Mouse (Mus musculus) adrenal gland, postnatal 25 days (tissue): ENCODE data around the gene Ankrd34a. TPM values are rescaled to one million over a fixed set of nuclear protein-coding genes. Genes with fewer than 3 reads are reported as not detected.
A peak's percentile ranks its signal among the peaks of the same experiment; 100 is the strongest.

ENCODE experiments used
- DNase-seq: peaks from one replicate; pipeline ENCODE4 v3.0.0; 2021; ENCODE audit warnings: mixed read lengths
- total RNA-seq: library from RNA; stranded (reverse); gene quantifications from 2 replicates; pipeline ENCODE4 v1.2.3, GENCODE M21; 2021

Gene Ankrd34a
- total RNA-seq, 1 experiment from 2014 or later = 0.97 TPM

DNA sequence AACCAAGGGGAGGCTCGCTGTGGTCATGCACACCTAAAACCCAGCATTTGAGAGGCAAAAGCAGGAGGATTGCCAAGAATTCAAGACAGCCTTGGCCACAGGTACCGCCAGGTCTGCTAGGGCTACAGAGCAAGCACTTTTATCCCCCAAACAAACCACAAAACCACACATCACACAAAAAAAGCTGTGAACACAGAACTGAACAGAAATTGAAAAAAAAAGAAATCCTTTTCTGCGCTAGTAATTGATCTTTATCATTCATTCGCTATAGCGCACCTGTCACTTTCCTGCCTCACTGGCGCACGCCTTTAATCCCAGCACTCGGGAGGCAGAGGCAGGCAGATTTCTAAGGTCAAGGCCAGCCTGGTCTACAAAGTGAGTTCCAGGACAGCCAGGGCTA, 33.2 kb upstream of the Ankrd34a start:
- no peak for DNase-seq

GRCm38 (mm10) chr3:96563911-96564632, 32.4 kb upstream of the Ankrd34a start:
- no peak for DNase-seq

DNA sequence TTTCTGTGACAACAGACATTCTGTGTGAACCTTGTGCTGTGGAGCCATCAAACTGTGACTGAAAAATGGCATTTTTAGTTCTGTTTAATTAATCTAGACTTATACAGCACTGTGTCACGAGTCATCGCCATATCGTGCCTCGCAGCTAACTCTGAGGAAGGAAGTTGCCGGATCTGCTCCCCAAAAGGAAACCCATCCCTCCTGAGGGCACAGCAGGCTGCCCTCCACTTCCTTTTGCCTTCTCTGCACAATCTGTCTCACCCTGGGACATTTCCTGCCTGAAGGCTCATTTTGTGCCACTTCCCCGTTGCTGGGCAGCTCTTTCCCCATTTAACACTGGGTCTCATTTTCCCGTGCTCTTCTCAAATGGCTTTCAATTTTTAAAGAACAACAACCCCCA, 31.8 kb upstream of the Ankrd34a start:
- no peak for DNase-seq

DNA sequence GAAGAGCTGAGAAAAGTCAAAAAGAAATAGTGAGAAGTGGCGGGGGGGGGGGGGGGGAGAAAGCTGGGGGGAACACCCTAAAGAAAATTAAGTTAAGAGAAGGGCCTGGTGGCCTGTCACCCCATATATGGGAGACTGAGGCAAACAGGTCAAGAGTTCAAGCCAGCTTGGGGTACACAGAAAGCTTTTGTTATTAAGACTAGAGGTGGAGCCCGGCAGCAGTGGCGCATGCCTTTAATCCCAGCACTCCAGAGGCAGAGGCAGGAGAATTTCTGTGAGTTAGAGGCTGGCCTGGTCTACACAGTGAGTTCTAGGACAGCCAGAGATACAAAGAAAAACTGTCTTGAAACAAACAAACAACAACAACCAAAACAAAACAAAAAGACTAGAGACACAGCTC, 31.3 kb upstream of the Ankrd34a start:
- no peak for DNase-seq

DNA sequence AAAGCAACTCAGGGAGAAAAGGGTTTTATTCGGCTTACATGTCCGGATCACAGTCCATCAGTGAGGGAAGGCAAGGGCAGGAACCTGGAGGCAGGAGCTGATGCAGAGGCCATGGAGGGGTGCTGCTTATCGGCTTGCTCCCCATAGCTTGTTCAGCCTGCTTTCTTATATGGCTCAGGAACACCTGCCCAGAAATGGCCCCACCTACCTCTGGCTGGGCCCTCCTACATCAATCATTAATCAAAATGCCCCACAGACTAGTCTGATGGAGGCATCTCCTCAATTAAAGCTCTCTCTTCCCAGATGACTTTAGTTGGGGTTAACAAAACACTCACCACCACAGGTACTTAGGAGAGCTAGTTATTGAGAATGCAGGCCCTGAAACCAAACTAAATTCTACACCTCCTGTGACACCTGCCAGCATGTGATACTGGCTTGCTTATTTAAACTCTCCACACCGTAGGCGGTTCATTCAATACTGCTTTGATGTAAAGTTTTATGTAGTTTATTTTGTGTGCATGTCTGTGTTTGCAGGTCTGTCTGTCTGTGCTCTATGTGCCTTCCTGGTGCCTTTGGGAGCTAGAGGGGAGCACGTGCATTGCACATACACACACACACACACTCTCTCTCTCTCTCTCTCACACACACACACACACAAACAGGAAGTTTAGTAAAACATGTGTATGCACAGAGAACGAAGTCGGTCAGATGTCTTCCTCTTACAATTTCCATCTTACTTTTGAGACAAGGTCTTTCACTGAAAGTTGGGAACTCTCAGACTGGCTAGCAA, 29.6 kb upstream of the Ankrd34a start:
- no peak for DNase-seq

GRCm38 (mm10) chr3:96568605-96569004, 27.8 kb upstream of the Ankrd34a start:
- no peak for DNase-seq

- no peak for DNase-seq
Measured at GRCm38 (mm10) chr3:96569506-96569905, 26.9 kb upstream of the Ankrd34a start.

DNA sequence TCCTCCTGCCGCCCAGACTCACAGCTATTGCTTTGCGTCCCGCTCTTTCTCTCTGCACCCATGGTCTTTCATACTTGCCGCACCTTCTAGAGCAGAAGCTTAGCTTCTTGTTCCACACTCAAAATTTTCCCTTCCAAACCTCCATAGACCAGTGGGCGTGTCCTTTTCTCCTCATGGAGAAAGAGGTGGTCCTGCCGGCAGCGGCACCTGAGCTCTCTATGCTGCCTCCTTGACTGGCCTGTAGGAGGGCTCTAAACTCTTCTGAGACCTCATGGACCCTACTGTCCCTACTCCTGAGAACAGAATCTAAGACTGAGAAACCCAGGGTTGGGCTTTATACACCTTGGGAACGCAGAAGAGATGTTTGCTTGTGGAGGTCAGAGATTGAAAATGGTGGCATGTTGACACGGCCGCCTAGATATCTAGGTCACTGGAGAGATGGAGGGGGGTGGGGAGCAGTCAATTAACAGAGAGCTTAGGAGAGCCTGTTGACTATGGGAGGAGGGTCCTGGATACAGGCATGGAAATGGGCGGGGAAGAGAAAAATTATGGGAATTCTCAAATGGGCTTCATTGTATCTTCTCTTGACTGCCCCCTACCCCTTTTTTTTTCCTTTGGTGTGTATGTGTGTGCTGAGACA, 26.4 kb upstream of the Ankrd34a start:
- no peak for DNase-seq

GRCm38 (mm10) chr3:96570643-96571042, 25.8 kb upstream of the Ankrd34a start:
- no peak for DNase-seq

DNA sequence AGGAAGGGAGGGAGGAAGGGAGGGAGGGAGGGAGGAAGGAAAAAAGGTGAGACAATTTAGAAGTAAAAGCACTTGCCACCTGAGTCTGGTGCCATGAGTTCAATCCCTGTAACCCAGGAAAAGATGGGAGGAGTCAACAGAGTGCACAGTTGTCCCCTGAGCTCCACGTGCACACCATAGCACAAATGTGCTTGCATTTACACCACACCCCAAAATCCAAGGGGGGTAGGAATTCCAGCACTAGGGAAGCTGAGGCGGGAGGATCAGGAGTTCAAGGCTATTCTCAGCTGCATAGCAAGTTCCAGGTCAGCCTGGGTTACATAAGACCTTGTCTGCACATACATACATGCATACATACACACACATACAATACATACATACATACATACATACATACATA, 25.1 kb upstream of the Ankrd34a start:
- DNase-seq = no peak

DNA sequence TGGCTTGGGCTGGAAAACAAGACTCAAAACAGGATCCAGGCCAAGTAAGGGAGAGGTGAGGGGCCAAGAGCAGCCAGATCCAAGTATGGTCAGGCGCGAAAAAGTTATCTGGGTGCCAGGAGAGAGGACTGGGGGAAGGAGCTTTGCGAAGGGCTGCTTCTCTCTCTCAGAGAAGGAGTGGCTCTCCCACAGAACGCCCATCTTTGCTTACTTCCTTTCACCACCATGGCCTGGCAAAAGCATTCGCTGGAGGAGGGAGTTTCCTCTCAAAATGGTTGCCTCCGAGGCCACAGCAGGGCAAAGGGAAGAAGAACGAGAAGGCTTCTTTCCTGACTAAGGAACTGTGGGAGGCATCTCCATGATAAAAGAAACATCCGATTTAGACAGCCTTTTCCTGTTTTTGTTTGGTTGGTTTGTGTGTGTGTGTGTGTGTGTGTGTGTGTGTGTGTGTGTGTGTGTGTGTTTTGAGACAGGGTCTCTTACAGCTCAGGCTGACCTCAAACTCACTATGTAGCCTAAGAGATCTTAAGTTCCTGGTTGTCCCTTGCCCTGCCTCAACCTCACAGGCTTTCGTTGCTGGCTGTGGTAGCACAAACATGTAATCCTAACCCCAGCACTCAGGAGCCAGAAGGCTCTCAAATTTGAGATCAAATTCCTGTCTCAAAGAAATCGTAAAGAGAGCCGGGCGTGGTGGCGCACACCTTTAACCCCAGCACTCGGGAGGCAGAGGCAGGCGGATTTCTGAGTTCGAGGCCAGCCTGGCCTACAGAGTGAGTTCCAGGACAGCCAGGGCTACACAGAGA, 24.3 kb upstream of the Ankrd34a start:
- DNase-seq = no peak

GRCm38 (mm10) chr3:96573611-96574511, 22.6 kb upstream of the Ankrd34a start:
- DNase-seq = no peak

DNA sequence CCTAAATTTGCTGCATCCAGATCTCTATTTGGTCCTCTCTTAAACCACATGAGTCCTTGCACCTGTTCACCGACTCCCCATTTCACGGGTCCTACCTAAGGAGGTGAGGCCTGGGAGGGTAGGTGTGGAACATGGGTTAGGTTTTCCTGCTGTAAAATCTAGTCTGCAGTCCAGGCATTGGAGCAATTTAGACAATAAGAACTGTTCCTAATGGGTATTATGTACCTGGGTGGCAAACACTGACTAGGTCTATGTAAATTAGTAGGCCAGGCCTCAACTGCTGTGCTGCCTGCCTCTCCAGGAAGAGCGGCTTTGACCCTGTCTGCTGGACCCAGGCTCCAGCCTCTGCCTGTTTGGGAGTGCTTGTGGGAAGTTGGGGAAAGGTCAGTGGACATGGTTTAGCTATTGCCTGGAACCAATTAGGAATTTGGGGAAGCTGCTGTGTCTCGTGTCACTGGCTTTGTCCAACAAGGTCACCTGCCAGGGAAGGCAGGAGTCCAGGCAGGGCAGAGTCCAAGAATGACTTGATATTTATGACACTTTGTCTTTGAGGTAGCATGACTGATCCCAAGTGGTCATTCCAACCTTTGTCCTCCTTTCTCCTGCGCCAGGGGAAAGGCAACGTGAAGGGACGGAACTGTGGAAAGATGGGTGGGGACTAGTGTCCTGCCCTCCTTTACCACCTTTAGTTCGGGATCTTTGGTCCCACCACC, 21.0 kb upstream of the Ankrd34a start:
- peak; percentile 52 for DNase-seq

- DNase-seq = peak; percentile 71
Measured at GRCm38 (mm10) chr3:96576005-96576658, 20.3 kb upstream of the Ankrd34a start.

DNA sequence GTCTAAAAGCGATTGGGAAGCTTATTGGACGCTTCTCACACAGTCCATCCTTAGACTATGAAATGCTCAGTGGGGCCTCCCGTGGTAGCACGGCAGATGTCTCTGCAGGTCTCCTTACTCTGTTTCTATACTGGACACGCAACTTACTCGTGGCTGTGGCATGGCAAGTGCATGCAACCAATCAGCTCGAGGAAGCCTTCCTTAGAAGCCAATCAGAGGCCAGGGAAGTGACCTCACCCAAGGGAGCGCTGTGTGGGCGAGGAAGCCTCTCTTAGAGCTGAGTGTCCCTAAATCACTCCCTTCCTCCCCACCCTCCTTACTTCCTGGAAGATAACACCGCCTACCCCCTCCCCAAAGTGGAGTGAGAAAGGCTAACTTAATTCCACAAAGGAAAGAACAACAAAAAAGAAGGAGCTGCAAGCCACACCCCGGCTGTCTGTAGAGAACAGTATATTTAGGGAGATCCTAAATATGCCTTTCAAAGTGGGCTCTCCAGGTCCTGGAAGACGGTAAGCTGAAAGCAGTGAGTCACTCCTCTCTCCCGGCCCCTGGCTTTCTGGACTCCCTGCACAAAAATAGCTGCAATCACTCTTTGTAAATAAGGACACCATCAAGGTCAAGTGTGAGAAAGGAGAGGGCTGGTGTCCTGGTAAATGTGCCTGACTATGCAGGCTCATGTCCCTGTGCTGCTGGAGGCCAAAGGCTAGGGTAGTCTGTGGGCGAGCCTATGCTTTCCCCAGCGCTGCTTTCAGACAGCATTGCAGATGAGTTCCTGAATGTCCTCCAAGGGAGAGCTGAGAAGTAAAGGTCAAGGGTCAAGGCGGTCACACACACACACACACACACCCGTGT, 19.5 kb upstream of the Ankrd34a start, which contains the start of gene Gm16253:
Gene Gm16253, plus strand, starts transcription at position 295 of the 852 bp plus-strand sequence.
- DNase-seq = peak; percentile 84

DNA sequence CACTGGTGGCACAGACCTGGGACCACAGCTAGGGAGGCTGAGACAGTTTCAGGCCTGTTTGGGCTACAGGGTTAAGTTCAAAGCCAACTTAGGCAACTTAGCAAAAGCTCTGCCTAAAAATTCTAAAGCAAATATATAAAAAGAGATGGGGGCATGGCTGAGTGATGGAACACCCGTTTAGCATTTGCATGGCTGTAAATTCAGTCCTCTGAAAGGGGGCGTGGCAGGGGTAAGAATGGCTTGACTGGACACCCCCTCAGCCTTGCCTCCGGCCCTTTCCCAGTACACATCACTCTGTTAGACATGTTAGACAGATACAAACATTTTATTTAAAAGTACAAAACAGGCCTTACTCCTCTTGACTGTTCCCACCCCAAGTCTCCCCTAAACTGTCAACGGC, 18.9 kb upstream of the Ankrd34a start:
- no peak for DNase-seq

- no peak for DNase-seq
Measured at GRCm38 (mm10) chr3:96578561-96579238, 17.7 kb upstream of the Ankrd34a start.

GRCm38 (mm10) chr3:96579239-96579750, 17.1 kb upstream of the Ankrd34a start:
- no peak for DNase-seq
